Mouse (Mus musculus) monocyte, adult 5-6 weeks (primary cell): ENCODE data around the gene Dnajb13. TPM values are rescaled to one million over a fixed set of nuclear protein-coding genes. Genes with fewer than 3 reads are reported as not detected.
"Not testable (repeated sequence)": the region's sequence is repeated elsewhere in the genome, so short reads cannot be mapped to it uniquely, and the experiment has no call there.

Experiments used
- ATAC-seq: fragments of 153-309, 156-312 bp; replicated peaks from 2 replicates; pipeline ENCODE4 v1.8.0; 2017; ENCODE audit warnings: mild to moderate bottlenecking; ENCODE audit not compliant: low TSS enrichment, insufficient number of reproducible peaks, severe bottlenecking, poor library complexity, low FRiP score
- total RNA-seq: library from RNA; stranded (forward); fragments of 200-1000, 200-491, 200-594 nt; gene quantifications from 3 replicates; pipeline ENCODE4 v1.2.3, GENCODE M21; 2017

The Dnajb13 gene
- total RNA-seq, 1 experiment from 2014 or later = 3.6 TPM

- ATAC-seq = no peak
These were observed 20.3 kb downstream of the Dnajb13 start for GRCm38 (mm10) chr7:100494415-100494831.

GRCm38 (mm10) chr7:100493484-100494414 lies 21.0 kb downstream of the Dnajb13 start:
- ATAC-seq = no peak

- ATAC-seq = peak; percentile 66
These were observed 21.7 kb downstream of the Dnajb13 start, which contains the start of gene Ucp2 for GRCm38 (mm10) chr7:100493117-100493483. Ucp2 (plus strand) TSS chr7:100493337.

- no peak for ATAC-seq
These were observed 22.2 kb downstream of the Dnajb13 start for GRCm38 (mm10) chr7:100492391-100493116.

- no peak for ATAC-seq
These were observed 26.2 kb downstream of the Dnajb13 start for GRCm38 (mm10) chr7:100488474-100489048.

- peak; percentile 91 for ATAC-seq
These were observed 27.5 kb downstream of the Dnajb13 start for GRCm38 (mm10) chr7:100487301-100487700.

- ATAC-seq = peak; percentile 24; the same call in 1 of the 2 replicates
These were observed 30.3 kb downstream of the Dnajb13 start for GRCm38 (mm10) chr7:100484493-100484892.

- ATAC-seq = not testable (repeated sequence)
These were observed 32.7 kb downstream of the Dnajb13 start for GRCm38 (mm10) chr7:100482046-100482445.

- no peak for ATAC-seq
These were observed 34.6 kb downstream of the Dnajb13 start for GRCm38 (mm10) chr7:100480175-100480574.

- no peak for ATAC-seq
These were observed 35.0 kb downstream of the Dnajb13 start for GRCm38 (mm10) chr7:100479823-100480164.

- ATAC-seq = no peak
These were observed 35.5 kb downstream of the Dnajb13 start for GRCm38 (mm10) chr7:100479100-100479822.

- no peak for ATAC-seq
These were observed 40.1 kb downstream of the Dnajb13 start for GRCm38 (mm10) chr7:100474680-100475079.

GRCm38 (mm10) chr7:100473846-100474454 lies 40.8 kb downstream of the Dnajb13 start:
- no peak for ATAC-seq

GRCm38 (mm10) chr7:100472777-100473176 lies 42.0 kb downstream of the Dnajb13 start, which contains the start of gene Ucp3:
Ucp3 (plus strand) TSS chr7:100472990.
- ATAC-seq = no peak

GRCm38 (mm10) chr7:100471407-100471797 lies 43.4 kb downstream of the Dnajb13 start:
- ATAC-seq = no peak

- ATAC-seq = no peak
These were observed 43.9 kb downstream of the Dnajb13 start for GRCm38 (mm10) chr7:100470796-100471406.

- no peak for ATAC-seq
These were observed 45.3 kb downstream of the Dnajb13 start for GRCm38 (mm10) chr7:100469502-100469901.

GRCm38 (mm10) chr7:100468761-100469160 lies 46.0 kb downstream of the Dnajb13 start:
- no peak for ATAC-seq
